Mouse (Mus musculus) small intestine, adult 2 months (tissue): ENCODE results near the gene Taf1.

Experiments
- CTCF ChIP-seq: fragments of 200-500 bp; IDR thresholded peaks from 2 replicates; pipeline ENCODE4 v1.5.1; 2012; ENCODE audit warnings: low read depth, mild to moderate bottlenecking, control low read depth, inconsistent platforms, low read length, moderate library complexity, mixed read lengths; ENCODE audit not compliant: insufficient replicate concordance, insufficient read length; ENCODE audit errors: extremely low read depth
- POLR2A ChIP-seq: fragments of 200-500 bp; IDR thresholded peaks from 2 replicates; pipeline ENCODE4 v1.6.1; 2012; ENCODE audit warnings: low read depth, mild to moderate bottlenecking, control low read depth, inconsistent platforms, low read length, moderate library complexity

DNA sequence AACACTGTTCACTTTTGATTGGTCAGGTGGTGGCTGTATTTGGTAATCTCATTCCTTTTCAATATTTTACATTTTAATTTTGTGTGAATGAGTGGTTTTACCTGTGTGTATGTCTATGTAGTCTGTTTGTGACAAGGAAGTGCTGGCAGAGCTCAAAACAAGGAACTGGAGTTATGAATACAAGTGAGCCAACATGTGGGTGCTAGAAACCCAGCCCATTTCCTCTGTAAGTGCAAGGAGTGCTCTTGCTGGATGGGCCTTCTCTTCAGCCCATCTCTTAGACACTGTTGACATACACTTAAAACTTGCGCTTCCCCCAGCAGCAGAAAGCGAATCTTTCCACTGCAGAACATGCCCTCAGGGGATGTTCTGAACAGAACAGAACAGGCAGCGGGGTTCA lies 83.6 kb downstream of the Taf1 start:
- TF ChIP-seq CTCF: no peak
- TF ChIP-seq POLR2A: no peak
